Mouse (Mus musculus): ENCODE results near the gene AI837181.

AI837181 gene

GRCm38 (mm10) chr19:5414534-5414957 is 10.4 kb upstream of the AI837181 start:
- peak; percentile 36 for DNase-seq (ENCODE audit: low spot score)

DNA sequence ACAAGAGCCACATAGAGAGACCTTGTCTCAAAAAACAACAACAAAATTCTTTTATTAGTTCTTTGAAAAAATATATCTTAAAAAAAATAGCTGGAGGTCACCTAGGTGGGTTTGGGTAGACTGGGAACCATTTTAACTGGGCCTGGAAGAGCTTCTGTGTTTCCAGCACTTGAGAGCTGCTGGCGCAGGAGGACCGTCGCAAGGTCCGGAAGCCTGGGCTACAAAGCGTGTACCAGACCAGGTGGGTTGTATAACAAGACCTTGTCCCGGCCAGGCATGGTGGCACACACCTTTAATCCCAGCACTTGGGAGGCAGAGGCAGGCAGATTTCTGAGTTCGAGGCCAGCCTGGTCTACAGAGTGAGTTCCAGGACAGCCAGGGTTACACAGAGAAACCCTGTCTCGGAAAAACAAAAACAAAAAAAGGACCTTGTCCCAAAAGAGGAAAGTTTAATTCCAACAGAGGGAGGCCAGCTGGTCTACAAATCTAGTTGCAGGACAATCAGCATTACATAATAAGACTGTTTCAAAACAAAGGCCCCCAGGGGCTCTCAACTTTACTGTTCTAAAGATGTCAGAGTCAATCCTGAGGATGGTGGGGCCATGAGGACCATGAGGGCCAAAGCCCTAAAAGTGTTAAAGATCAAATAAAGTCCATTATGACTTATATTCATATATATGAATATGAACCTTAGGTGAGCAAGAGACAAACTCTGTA is 6.0 kb upstream of the AI837181 start:
- DNase-seq (ENCODE audit: low spot score), result no peak

DNA sequence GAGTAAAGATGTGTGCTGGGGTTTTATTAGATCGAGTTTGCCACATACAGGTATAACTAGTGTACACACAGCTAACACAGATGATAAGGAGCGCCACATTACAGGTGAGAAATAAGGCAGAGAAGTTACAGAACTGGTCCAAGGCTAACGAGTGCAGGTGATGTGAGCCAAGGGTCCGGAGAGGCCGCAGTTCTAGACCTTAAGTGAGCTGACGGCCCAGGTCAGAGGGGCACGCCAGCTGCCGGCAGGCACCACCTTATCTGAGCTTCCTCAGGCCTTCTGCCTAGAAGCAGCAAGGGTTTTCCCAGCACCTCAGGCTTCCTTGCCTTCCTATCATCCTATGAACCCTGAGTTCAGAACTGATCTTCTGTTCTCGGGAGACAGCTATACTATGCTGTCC is 5.3 kb upstream of the AI837181 start:
- DNase-seq (ENCODE audit: low spot score), result no peak

DNA sequence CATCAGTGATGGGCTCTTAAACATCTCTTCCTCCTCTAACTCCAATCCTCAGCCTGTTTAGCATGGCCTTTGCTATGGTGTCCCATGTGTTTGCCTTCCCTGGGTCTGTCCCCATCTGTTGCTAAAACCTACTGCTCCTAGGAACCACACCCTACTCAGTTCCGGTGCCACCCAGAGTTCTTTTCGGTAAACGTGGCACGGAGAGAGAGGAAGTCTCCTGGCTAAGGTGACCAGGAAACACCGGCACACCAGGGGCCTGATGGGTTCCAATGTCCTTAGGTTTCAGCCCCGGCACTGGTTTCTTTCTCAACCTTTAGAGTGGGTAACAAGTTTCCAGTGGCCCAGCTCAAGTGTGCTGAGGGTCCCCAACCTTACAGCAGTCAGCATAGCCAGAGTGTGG is 4.4 kb upstream of the AI837181 start:
- no peak for DNase-seq (ENCODE audit: low spot score)

- no peak for DNase-seq (ENCODE audit: low spot score)
Observed at GRCm38 (mm10) chr19:5421784-5422183, 3.2 kb upstream of the AI837181 start.

GRCm38 (mm10) chr19:5422267-5422666 is 2.7 kb upstream of the AI837181 start:
- no peak for DNase-seq (ENCODE audit: low spot score)

GRCm38 (mm10) chr19:5422895-5423443 is 2.0 kb upstream of the AI837181 start:
- no peak for DNase-seq (ENCODE audit: low spot score)

- no peak for DNase-seq (ENCODE audit: low spot score)
Observed at GRCm38 (mm10) chr19:5423561-5423960, 1.4 kb upstream of the AI837181 start.

DNA sequence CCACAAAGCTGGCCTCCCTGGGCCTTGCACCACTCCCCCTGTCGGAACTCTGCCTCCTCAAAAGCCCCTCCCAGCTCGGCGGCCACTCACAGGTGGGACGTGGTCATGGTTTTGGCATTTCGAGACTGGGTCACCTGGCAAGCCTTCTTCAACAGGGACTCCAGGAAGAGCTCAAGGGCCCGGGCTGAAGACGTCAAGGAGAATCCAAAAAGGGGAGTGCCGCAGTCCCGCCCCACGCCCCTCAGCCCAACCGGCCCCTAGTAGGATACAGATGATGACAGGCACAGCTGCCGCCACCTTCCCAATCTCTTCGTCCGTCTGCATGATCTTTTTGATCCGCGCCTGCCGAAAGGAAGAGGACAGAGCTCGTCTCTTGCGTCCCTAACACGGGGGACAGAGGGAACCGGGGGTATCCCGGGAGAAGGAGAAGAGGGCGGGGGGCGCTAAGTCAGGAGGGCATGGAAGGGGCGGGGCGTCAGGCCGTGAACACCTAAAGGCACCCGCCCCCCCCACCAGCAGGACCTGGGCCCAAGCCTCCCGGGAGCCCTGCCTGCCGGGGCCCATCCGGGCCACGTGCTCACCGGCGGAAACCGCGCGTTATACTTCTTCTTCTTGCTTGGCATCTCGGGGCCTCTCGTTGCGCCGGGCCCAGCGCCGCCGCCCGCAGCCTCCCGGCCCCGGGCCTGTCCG is 707 bp upstream of the AI837181 start:
- DNase-seq (ENCODE audit: low spot score), result peak; percentile 79

DNA sequence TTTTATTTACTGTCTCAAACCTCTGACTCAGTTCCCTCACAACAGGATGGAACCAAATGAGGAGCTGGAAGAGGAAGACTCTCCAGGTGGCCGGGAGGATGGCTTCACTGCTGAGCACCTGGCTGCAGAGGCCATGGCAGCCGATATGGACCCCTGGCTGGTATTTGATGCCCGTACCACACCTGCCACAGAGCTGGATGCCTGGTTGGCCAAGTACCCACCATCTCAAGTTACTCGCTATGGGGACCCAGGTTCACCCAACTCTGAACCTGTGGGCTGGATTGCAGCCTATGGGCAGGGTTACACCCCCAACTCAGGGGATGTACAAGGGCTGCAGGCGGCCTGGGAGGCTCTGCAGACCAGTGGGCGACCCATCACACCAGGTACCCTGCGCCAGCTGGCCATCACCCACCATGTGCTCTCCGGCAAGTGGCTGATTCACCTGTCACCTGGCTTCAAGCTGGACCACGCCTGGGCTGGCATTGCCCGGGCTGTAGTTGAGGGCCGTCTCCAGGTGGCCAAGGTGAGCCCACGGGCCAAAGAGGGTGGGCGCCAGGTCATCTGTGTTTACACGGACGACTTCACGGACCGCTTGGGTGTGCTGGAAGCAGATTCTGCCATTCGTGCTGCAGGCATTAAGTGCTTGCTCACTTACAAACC is 1.1 kb downstream of the AI837181 start:
- DNase-seq (ENCODE audit: low spot score), result no peak

DNA sequence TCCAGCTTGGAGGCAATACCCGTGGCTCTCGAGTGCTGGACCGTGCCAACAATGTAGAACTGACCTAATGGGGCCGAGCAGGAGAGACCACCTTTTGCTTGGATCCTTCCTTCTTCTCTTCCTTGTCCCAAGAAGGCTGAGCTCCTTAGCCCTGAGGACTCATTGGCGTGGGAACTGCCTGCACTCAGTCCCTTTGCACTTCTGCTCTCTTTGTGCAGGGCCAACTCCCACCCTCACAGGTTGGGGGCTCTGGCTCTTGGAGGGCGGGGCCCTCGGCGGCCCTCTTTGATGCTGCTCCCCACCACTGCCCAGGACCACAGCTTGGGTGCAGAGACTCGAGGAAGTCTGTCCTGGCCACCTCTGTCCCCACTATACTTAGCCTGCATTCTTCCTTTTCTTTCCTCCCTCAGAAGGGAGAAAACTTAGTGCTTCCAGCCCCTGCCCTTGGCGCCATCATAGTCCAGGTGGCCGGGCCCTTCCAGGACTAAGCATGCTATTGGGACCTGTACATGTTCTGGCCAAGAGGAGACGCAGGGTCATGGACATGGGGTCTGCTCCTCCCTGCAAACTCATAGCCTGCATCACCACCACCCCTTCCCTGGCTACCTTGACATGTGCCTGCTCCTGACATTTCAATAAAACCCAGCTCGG is 1.8 kb downstream of the AI837181 start:
- DNase-seq (ENCODE audit: low spot score), result no peak

GRCm38 (mm10) chr19:5428083-5428482 is 3.1 kb downstream of the AI837181 start:
- DNase-seq (ENCODE audit: low spot score), result no peak

DNA sequence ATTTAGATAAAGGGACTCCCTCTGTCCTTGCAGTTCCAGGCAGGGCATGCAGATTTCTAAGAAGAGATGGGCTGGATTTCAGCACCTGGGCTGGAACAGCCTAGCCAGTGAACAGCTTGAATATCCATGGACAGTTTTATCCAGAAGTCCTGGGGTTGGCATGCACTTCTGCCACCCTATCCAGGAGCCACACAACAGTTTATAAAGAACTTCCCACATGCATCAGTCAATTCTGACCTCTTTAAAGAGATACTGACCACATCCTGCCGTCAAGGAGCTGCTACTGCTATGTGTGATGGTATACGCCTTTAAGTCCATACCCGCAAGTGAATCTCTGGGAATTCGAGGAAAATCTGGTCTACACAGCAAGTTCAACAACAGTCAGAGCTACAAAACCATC is 4.3 kb downstream of the AI837181 start:
- no peak for DNase-seq (ENCODE audit: low spot score)

GRCm38 (mm10) chr19:5429806-5430205 is 4.9 kb downstream of the AI837181 start:
- peak; percentile 78 for DNase-seq (ENCODE audit: low spot score)

DNA sequence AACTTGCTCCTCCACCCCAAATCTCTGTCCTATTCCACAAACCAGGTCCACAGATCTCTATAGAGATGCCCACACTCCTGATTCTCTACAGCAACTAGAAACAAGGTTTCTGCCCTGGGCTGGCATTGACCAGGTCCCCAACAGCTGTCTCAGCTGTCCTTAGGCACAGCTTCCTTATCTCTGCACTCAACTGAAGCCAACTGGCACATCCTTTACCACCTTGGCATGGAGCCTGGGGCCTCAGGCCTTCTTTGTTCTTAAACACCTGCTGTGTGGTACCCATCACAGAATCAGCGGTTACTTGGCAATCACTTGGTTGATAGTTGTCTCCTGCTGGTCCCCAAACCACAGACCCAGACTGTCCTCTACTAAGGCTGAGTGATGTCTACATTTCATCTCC is 5.5 kb downstream of the AI837181 start:
- no peak for DNase-seq (ENCODE audit: low spot score)

- no peak for DNase-seq (ENCODE audit: low spot score)
Observed at GRCm38 (mm10) chr19:5431911-5432464, 7.0 kb downstream of the AI837181 start.

GRCm38 (mm10) chr19:5432992-5433852 is 8.3 kb downstream of the AI837181 start:
- DNase-seq (ENCODE audit: low spot score), result peak; percentile 58

DNA sequence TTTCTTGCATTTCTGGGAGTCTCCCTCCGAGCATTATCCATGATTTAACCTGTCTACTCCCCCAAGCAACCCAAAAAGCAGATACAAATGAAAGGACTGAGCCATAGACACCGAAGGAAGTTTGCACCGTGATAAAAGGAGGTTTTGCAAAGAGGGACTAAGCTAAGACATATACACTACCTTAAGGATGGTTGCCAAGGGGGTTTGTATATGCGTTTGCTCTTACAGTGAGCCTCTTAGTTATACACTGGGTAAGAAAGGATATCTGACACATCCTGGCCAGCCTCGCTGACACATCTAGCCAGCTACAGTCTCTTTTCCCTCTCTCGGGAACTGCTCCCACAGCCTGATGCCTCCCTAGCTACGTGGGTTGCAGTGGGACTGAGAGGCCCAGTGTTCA is 9.0 kb downstream of the AI837181 start:
- DNase-seq (ENCODE audit: low spot score), result no peak

DNA sequence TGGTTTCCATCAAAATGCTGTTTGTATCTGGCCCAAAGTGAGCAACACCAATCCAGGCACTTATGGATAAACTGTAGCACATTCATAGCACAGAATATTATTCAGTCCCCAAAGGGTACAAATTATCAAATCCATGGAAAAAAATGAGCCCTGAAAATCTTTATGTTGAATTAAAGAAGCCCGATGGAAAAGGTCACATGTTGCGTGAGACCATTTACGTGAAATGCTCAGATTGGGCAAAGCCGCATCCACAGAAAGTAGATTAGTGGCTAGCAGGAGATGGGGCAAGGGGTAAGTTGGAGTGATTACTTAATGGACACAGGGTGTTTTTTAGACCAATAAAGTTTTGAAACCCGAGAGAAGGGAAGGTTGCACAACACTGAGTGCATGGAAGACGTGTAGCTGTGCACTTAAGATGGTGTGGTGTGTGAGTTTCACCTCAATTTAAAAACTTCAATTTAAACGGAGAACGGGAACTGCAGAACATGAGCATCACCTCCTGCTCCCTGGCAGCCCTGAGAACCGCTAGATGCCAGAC is 19.5 kb downstream of the AI837181 start:
- no peak for DNase-seq (ENCODE audit: low spot score)

DNA sequence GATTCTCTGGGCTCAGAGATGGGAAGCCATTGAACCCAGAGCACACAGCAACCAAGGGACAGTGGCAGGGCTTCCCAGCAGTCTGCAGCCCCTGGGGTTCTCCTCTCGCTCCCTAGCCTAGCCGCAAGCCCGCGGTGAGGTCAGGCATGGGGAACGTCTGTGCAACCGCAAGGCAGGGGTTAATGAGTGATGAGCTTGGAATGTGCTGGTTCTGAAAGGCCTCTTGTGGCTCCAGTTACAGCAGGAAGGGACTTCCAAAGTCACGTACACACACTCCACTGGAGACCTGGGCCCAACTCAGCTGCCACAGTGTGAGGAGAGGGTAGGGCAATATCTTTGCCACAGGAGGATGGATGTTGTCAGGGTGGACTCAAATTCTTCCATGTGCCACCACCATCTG is 20.0 kb downstream of the AI837181 start:
- no peak for DNase-seq (ENCODE audit: low spot score)

GRCm38 (mm10) chr19:5445747-5446146 is 20.8 kb downstream of the AI837181 start:
- DNase-seq (ENCODE audit: low spot score), result no peak

Measured in urinary bladder, postnatal 14 days (tissue).